Mouse (Mus musculus) gastrocnemius, postnatal 25 days (tissue): Measurements from ENCODE around the gene Bad. TPM values are rescaled to one million over a fixed set of nuclear protein-coding genes. Genes with fewer than 3 reads are reported as not detected.
A peak's percentile ranks its signal among the peaks of the same experiment; 100 is the strongest.

Experiments
- DNase-seq: peaks from one replicate; pipeline ENCODE4 v3.0.0; 2022
- total RNA-seq, 2 experiments: library from RNA; stranded (reverse); gene quantifications; 1 replicate in 1 of 2; 2 replicates in 1 of 2; pipeline ENCODE4 v1.2.3; 2021

Bad gene
- total RNA-seq, 2 experiments from 2014 or later = 11.5 to 14.3 TPM

DNA sequence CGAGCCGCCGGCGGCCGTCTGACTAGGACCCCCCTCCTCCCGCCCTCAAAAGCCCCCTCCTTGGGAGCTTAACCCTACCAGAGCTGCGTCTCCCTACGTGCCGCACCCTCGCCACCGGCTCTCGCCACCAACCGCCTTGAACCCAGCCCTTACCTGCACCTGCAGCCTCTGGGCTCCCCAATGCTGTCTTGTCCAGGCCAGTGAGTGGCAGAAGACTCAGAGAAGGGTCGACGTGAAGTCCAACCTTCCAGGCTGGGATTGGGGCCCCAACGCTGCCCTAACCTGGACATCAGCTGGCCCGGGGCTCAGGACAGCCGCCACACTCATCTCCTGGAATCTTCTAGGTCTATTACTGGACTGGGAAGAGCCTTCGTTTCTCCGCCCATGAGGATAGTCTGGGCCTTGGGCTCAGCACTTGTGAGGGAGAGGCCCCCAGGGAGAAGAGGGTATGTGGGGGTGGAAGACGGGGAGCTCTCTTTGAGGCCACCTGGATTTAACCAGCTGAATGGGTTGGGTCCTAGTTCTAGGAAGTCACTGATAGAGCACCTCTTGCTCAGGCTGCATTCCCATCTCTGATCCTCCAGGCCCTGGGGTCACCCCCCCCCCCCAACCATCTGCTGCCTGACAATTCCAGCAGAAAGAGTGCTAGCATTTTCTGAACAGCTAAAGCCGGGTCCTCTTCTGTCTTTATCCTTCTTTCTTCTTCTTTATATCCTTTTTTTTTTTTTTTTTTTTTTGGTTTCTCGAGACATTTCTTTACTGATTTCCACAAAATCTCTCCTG lies 7.3 kb upstream of the Bad start, which contains the start of gene Kcnk4:
Kcnk4 (minus strand) TSS at position 321 of the 783 bp plus-strand sequence.
- DNase-seq = no peak

DNA sequence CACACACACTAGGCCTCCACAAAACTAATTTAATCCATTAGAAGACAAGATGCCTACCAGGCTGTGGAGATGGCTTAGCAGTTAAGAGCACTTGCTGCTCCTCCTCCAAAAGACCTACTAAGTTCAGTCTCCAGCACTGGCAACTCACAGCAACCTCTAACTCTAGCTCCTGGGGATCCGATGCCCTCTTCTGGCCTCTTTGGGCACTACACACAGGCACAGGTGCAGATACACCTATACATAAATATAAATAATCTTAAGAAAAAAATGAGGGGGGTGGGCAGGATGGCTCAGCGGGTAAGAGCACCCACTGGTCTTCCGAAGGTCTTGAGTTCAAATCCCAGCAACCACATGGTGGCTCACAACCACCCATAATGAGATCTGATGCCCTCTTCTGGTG lies 5.4 kb upstream of the Bad start:
- DNase-seq = no peak

DNA sequence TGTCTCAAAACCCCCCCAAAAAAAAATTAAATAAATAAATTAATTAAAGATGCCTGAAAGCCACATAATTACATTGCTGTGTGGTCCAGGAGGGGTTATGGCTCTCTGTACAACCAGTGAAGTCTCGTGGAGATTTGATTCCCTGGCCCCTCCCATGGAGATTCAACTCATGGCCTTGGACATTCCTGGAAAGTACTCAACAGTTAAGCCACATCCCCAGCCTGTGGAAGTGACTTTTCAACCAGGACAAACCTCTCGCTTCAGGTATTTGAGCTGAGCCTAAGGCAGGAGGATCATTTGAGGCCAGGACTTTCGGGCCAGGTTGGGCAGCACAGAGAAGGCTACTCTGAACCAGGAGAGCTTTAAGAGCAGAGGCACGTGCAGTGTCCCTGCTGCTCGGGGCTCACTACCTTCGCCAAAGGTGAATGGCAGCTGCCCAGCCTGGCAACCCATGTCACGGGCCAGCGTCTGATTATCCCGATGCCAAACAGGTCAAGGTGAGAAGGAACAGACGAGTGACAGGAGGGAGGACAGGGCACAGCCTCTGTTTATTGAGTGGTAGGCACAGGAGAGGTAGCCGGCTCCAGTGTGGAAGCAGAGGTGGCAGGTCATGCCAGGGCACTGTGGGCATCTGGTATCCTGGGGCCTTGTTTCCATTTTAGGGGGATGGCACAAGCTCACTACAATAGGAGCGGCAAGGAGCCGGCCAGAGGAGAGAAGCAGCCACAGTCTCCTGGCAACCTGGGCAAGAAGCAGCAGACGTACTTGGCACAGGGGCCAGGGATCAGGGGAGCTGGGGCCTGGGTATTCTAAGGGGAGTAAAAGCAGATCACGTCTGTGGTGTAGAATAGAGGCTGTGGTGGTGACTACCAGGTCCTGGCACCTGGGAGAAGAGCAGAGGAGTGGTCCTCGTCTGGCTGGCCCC lies 3.9 kb upstream of the Bad start:
- DNase-seq = no peak

DNA sequence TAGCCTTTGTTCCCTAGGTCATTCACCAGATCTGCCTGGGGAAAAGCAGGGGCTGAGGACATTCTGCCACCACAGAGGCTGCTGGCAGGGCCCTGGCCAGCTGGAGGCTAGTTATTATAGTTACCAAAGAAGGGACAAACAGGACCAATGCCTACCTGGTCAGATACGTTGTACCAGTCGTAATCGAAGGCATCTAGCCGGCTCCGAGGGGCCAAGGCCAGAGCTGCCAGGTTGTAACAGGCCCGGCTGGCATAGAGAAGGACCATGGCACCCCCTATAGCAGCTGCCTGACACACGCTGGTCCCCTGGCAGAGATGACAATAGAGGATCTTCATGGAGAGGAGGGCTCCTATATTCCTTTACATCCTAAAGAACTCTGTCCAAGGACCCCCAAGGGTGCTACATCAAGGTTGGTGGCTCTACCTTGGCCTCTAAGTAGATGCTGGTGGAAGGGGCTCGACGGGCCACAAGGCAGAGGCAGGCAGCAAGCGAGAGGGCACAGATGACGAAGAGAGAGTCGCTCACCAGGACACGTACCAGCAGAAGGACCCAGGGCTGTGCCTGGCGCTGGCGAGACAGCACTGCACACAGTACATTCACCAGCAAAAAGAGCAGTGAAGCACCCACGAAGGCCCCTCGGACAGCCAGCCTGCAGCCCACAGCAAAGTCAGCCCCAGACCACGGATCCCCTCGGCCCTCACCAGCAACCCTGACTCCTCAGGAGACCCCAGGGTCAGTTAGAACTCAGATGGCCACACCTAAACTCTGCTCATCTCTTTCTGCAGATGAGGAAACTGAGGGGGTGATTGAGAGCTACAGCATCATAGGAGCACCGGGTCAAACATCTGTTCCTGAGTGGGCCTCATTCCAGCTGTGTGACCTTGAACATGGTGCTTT lies 2.3 kb upstream of the Bad start:
- DNase-seq = no peak

DNA sequence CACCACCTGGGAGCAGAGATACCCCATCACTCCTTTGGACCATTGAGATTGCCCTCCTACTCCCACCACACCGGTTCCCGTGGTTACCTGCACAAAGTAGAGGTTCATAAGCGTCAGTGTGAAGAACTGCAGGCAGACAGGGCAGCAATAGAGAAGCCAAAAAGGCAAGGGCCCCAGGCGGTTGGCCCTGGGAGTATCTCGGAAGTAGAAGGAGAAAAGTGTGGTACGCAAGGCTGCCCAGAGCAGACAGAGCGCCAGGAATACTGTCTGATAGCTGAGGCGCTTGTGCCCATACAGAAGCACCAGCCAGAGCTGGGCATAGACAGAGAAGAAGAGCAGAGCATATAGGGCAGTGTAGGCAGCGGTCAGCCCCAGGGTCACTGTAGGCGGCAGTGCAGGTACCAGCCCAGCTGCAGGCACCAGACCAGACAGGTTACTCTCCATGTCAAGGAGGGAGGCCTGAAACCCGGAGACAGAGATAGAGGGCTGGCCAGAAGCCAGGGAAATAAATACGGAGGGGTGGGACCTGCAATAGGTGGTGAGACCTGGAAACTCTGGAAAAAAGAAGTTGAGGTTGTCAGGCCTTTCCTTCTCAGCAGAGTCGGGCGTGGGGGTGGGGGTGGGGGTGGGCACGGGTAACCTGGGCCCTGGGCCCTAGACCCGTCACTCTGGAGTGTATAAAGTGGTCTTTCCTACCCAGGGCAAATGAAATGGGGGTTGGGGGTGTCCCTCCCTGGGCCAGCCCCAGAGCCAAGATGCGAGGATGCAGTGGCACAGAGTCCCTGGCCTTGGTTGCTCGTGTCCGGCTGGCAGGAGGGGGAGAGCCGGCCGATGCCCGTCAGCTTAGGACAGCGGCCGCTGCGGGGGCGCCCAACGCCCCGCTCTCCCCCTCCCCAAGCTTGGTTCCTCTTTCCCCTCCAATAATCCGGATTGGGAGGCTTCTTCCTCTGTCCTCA lies 987 bp upstream of the Bad start:
- DNase-seq = no peak

DNA sequence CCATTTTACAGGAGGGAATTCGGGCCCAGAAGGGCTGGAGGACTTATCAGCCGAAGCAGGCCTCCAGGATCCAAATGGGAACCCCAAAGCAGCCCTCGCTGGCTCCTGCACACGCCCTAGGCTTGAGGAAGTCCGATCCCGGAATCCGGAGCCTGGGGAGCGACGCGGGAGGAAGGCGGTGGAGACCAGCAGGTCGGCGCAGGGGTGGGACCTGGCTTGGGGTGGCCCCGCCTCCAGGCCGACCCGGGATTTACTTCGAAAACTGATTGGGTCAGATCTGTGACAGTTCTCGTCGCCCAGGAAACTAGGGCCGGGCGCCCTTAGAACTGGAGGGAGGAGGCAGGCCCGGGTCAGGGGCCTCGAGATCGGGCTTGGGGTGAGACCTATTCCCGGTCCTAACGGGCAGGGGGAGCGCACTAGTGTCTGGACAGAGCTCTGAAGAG lies 609 bp downstream of the Bad start, which contains the start of gene Gpr137:
Gpr137 (minus strand) TSS at position 232 of the 443 bp plus-strand sequence.
- DNase-seq = peak; percentile 97

DNA sequence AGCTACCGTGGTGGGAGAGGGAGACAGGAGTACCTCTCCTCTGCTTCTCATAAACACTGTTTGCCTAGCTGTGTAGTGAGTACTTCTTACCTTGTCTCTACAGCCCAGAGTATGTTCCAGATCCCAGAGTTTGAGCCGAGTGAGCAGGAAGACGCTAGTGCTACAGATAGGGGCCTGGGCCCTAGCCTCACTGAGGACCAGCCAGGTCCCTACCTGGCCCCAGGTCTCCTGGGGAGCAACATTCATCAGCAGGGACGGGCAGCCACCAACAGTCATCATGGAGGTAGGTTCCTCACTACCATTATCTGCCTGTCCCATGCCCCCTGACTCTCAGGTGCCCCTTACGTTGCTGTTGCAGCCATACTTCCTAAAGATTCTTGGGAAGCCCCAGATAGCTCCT lies 1.1 kb downstream of the Bad start:
- no peak for DNase-seq

DNA sequence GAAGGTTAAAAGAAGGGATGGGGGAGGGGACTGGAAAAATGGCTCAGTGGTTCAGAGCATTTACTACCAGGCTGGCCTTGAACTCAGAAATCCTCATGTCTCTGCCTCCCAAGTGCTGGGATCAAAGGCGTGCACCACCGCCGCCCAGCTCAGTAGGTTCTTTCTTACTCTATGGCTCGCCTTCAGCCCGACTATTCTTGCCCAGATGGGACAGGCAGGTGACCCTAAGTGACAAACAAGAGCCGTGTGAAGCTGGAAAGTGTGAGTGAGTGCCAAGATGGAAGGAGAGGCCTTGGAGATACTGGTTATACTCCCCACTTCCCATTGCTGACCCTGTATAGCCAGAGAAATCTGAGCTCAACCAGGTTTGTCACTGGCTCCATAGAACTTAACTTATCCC lies 2.0 kb downstream of the Bad start:
- DNase-seq = no peak

DNA sequence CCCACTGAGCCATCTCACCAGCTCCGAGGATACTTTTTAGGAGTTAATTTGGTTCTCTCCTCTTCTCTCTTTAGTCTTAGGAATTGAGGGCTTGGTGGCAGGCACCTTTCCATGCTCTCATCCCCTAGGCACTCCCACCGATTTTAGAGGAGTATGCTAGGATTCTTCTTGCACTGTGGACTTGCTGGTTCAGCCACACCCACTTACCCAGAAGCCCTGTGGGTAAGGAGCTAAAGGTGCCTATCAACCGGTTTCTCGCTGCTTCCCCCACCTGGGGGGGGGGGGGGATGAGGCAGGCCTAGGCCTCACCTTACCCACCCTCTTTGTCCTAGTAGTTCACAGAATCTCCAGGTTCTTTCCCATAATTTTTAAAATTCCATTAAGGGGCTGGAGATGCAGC lies 6.1 kb downstream of the Bad start:
- DNase-seq = no peak

DNA sequence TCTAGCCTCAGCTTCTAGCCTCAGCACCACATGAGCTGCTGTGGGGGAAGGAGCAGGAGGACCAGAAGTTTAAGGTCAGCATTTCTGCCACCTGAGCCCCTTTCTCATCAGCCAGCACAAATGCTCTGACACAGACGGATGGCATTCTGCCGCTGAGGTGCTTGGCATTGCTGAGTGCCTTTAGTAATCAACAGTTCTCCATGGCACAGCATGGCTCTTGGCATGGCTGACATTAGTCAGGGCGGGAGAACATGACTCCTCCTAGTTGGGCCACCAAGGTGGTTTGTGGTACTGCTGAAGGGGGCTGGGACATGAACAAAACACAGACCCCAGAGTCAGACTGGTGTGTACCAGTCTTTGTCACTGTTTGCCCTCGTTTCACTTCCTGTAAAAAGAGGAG lies 6.5 kb downstream of the Bad start:
- DNase-seq = no peak

DNA sequence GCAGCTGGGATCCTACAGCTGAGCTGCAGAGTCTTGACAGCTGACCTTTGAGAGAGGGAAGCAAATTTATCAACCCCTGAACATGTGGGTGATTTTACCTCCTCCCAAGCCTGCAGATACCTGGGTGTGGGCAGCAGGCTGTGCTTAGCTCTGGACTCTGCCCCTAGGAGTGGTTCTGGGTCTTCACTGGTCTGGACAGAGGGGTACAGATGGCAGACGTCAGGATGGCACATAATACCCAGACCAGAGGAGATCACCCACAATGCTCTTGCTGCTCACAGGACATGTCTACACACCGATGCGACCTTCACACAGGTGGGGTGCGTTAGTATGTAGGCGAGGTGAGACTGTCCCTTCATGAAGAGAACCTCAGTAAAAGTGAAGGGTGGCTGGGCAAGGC lies 7.9 kb downstream of the Bad start:
- no peak for DNase-seq

DNA sequence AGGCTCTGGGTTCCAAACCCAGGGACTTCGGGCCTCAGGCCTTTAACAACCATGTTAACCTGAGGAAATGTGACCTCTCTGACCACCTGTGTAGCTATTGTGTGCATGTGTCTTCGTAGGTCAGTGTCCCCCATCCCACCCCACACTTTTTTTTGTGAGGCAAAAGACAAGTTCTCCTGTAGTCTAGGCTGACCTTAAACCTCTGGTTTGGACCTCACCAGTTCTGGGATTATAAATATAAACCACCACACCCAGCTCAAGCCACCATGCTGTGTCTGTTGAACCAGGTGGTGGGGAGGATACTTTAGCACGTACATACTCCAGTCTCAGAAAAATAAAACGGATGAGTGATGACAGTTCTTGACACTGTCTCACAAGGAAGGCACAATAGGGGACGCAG lies 8.3 kb downstream of the Bad start:
- DNase-seq = no peak

DNA sequence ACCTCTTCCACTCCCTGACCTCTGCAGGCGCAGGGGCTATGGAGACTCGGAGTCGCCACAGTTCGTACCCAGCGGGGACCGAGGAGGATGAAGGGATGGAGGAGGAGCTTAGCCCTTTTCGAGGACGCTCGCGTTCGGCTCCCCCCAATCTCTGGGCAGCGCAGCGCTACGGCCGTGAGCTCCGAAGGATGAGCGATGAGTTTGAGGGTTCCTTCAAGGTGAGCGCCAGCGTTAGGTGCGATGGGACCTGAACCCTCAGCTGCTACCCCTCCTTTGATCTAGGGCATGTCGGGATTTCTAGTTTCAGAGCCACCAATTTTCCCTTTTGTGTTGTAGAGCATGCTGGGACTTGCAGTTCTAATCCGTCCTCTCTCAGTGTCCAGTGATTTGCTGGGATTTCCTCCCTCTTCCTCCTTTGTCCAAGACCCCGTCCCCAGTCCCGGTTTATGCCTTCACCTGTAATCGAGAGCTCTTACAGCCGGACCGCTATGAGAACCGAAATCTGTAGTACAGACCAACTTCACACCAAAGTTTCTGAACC lies 9.0 kb downstream of the Bad start:
- DNase-seq = peak; percentile 50

DNA sequence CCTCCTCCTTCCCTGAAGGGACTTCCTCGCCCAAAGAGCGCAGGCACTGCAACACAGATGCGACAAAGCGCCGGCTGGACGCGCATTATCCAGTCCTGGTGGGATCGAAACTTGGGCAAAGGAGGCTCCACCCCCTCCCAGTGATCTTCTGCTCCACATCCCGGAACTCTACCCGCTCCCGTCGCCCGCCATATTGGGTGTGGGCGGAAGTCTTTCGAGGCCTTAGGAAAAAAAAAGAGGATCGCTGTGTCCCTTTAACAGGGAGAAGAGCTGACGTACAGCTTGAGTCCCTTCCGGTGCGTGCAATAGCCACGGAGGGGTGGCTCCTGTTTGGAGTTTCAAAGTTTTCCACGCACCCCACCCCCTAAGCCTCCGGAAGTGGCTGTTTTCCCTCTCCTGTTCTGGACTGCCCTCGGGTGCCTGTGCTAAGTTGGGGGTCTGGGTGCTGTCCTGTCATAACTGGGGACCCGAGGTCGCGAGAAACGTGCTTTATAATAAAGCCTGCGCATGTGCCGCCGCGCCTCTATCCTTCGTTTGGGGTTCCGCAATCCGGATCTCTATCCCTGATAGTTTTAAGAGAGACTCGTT lies 9.8 kb downstream of the Bad start:
- peak; percentile 96 for DNase-seq

DNA sequence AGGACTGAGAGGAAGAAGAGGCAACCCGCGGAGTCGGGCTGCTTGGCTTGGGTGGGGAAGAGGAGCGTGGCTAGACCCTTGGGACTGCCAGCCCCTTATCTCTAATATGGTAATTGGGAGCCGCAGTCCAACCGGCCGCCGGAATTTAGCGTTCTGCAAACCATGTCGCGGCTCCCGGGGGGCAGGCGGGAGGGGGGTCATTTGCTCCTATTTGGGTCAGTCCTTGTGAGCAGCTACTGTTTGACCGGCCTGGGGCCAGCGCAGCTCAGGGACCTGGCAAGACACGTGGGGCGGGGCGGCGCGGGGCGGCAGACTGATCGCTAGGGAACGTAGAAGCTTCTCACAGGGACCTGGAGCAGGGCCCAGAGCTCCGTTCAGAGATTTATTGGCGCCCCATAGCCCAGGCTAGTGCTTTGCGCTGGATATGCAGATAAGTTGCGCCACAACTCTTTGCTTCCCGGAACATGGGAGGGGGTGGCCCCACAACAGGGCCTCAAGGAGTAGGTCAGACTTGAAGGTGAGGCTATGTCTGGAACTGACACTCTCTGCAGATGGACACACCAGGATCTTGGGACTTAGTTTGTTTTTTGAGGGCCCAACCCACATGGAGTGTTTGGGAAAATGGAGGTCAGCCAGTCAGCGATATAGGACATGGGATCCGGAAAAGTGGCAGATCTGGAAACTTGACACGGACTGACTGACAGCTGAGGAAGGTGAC lies 10.5 kb downstream of the Bad start:
- DNase-seq = peak; percentile 85

DNA sequence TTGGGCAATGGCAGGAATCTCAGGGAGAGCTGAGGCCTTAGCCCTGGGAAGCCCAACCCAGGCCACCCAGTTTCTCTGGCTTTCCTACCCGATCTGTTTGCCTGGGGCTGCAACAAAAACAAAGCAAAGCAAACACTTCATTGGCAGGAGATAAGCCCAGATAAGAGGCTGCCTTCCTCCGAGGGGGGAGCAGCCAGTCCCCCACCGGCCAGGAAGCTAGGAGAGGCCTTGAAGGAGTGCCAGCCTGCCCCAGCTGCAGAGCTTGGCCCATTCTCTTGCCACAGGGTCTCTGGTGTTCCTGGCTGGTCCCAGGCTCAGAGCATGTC lies 11.0 kb downstream of the Bad start:
- peak; percentile 52 for DNase-seq

DNA sequence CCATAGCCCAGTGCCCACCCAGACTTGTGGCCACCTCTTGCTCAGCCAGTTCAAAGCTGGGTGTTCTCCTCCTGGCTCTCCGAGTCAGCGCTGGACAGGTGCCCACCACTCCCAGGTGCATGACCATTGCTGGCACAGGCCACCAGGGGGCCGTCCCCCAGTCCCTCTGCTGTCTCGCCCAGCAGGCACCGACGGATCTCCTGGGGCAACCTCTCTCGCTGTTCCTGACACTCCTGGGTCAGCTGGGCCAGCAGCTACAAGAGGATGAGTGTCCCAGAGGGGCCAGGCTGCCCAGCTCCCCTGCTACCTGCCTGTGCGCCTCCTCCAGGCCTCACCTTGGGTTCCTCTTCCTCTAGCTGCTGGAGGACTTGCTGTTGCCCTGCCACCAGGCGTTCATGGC lies 12.4 kb downstream of the Bad start:
- DNase-seq = no peak

DNA sequence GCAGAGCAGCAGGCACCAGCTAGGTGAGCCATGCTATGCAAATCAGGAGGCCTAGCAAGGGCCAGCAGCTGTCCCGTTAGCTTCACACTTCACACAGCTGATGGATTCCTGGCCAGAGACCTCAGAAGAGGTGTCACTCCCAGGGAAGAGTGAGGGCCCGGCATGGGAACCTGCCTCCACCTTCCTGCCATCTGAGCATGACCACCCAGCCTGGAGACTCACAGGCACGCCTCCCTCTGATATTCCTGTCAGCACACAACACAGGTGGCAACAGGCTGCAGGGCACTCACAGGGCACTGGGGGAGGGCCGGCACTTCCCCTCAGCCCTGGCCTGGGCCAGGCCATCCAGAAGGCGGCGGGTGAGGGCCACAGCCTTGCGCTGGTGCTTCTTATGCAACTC lies 13.8 kb downstream of the Bad start:
- no peak for DNase-seq

DNA sequence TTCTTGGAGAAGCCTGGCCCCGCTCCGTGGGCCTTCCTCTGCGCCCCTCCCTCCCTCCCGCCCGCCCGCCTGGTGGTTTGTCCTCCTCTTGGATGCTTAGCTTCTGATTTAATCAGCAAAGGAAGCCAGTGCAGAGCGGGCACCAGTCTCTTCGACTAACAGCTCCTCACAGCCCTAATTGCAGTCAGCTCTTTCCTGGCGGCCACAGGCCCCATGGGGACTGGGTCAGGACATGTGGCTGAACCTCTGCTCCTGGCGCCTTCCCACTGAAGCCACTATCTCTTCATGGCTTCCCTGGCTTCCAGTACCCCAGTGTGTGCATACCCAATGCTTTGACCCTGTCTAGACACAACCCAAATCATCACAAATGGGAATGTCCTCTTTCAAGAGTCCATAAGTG lies 14.8 kb downstream of the Bad start:
- no peak for DNase-seq
